Mouse (Mus musculus) embryonic fibroblast, embryonic 13.5 days (primary cell): ENCODE measurements around the gene Optn.

ENCODE experiments used
- CTCF ChIP-seq: IDR thresholded peaks from 2 replicates; pipeline ENCODE4 v1.5.1; 2011; ENCODE audit warnings: mild to moderate bottlenecking, control low read depth, low read length, moderate library complexity, borderline replicate concordance; ENCODE audit not compliant: insufficient read depth
- POLR2A ChIP-seq: IDR thresholded peaks from 2 replicates; pipeline ENCODE4 v1.6.1; 2011; ENCODE audit warnings: low read depth, mild to moderate bottlenecking, control low read depth, low read length, moderate library complexity

- no peak for TF ChIP-seq CTCF
- TF ChIP-seq POLR2A, result no peak
Observed at GRCm38 (mm10) chr2:4998905-4999304, 64.9 kb downstream of the Optn start.
